Mouse (Mus musculus) heart, postnatal 25 days (tissue): ENCODE data around the gene Il25. TPM values are rescaled to one million over a fixed set of nuclear protein-coding genes. Genes with fewer than 3 reads are reported as not detected.

Experiments used
- DNase-seq: peaks from one replicate; pipeline ENCODE4 v3.0.0; 2022; ENCODE audit warnings: low spot score
- intact Hi-C: fragments of 180-260 bp; cut with DNase I; formaldehyde crosslinking; loops from one replicate; pipeline ENCODE4 v1.15.1; 2025
- total RNA-seq, 2 experiments: library from RNA; stranded (reverse); gene quantifications; 2 replicates each; pipeline ENCODE4 v1.2.3; 2021

The Il25 gene
- total RNA-seq = not detected

GRCm38 (mm10) chr14:54932645-54933150 lies at the start of gene Il25:
TSS of gene Il25 (plus strand) at chr14:54932695.
- intact Hi-C loops = no loop called here
- no peak for DNase-seq

GRCm38 (mm10) chr14:54883154-54884021 lies 49.1 kb upstream of the Il25 start, which contains the start of the genes Bcl2l2 and Gm20521:
TSS of gene Bcl2l2 (plus strand) at chr14:54883377.
TSS of gene Gm20521 (plus strand) at chr14:54883441.
- intact Hi-C loops = no loop called here
- peak; percentile 64 for DNase-seq

- no peak for DNase-seq
- intact Hi-C loops = no loop called here
Observed at GRCm38 (mm10) chr14:54884022-54884712, 48.3 kb upstream of the Il25 start.

- intact Hi-C loops = no loop called here
- no peak for DNase-seq
Observed at GRCm38 (mm10) chr14:54885309-54885708, 47.2 kb upstream of the Il25 start.

- DNase-seq = no peak
- intact Hi-C loops = no loop called here
Observed at GRCm38 (mm10) chr14:54892200-54892599, 40.3 kb upstream of the Il25 start, which contains the start of gene Pabpn1. TSS of gene Pabpn1 (plus strand) at chr14:54892500.

GRCm38 (mm10) chr14:54893651-54894181 lies 38.8 kb upstream of the Il25 start:
- peak; percentile 99 for DNase-seq
- intact Hi-C loops = no loop called here

GRCm38 (mm10) chr14:54894296-54895151 lies 38.0 kb upstream of the Il25 start:
- intact Hi-C loops = no loop called here
- peak; percentile 62 for DNase-seq

GRCm38 (mm10) chr14:54897445-54897844 lies 35.0 kb upstream of the Il25 start:
- intact Hi-C loops = no loop called here

GRCm38 (mm10) chr14:54900383-54900782 lies 32.1 kb upstream of the Il25 start:
- no peak for DNase-seq
- intact Hi-C loops = loop anchor here (1.0 to 5.0 kb wide), 3 partner anchors 39 to 197 kb away; partner anchors contain the start of gene Ngdn

More at GRCm38 (mm10) chr14:54897445-54897844, 35.0 kb upstream of the Il25 start:
- no peak for DNase-seq

- intact Hi-C loops = loop anchor here (5.0 kb wide), 1 partner anchor 194 kb away; no protein-coding TSS in a partner anchor
Observed at GRCm38 (mm10) chr14:54903641-54904040, 28.9 kb upstream of the Il25 start.

GRCm38 (mm10) chr14:54908682-54909081 lies 23.8 kb upstream of the Il25 start:
- intact Hi-C loops = no loop called here
- no peak for DNase-seq

More at GRCm38 (mm10) chr14:54903641-54904040, 28.9 kb upstream of the Il25 start:
- DNase-seq = no peak

- intact Hi-C loops = no loop called here
- no peak for DNase-seq
Observed at GRCm38 (mm10) chr14:54912109-54912850, 20.2 kb upstream of the Il25 start.

GRCm38 (mm10) chr14:54912886-54913285 lies 19.6 kb upstream of the Il25 start, which contains the start of gene Slc22a17:
TSS of gene Slc22a17 (minus strand) at chr14:54913132.
- intact Hi-C loops = no loop called here
- DNase-seq = no peak

GRCm38 (mm10) chr14:54913343-54913742 lies 19.2 kb upstream of the Il25 start:
- intact Hi-C loops = no loop called here
- DNase-seq = no peak

- DNase-seq = no peak
- intact Hi-C loops = no loop called here
Observed at GRCm38 (mm10) chr14:54920076-54920685, 12.3 kb upstream of the Il25 start.

- DNase-seq = peak; percentile 76
- intact Hi-C loops = no loop called here
Observed at GRCm38 (mm10) chr14:54924641-54925348, 7.7 kb upstream of the Il25 start.
